Mouse (Mus musculus) G1E (cell line): Measurements from ENCODE around the gene Samd8.

ENCODE experiments used
- CTCF ChIP-seq: IDR thresholded peaks from 2 replicates; pipeline ENCODE4 v1.5.1; 2012; ENCODE audit warnings: low read depth, low read length, inconsistent platforms, mixed read lengths
- GATA1 ChIP-seq: IDR thresholded peaks from 2 replicates; pipeline ENCODE4 v1.6.1; 2012; ENCODE audit warnings: borderline replicate concordance, low read length, inconsistent platforms, mixed read lengths
- POLR2AphosphoS5 ChIP-seq: IDR thresholded peaks from 2 replicates; pipeline ENCODE4 v1.6.1; 2012; ENCODE audit warnings: low read depth, low read length, inconsistent platforms; ENCODE audit not compliant: insufficient replicate concordance

GRCm38 (mm10) chr14:21702691-21703090, 47.6 kb upstream of the Samd8 start:
- TF ChIP-seq CTCF = no peak
- TF ChIP-seq GATA1 = no peak
- TF ChIP-seq POLR2AphosphoS5 = no peak
